Mouse (Mus musculus): ENCODE measurements around the gene Ltbp4. TPM values are rescaled to one million over a fixed set of nuclear protein-coding genes. Genes with fewer than 3 reads are reported as not detected.

Ltbp4 gene
- 6.1 and 9.9 TPM in 2 replicates for polyA plus RNA-seq (2016; fragmentation: Nextera tagmentation; extraction: Ambion mirVana)

- Histone ChIP-seq H3K36me3 (peaks cover 12% of the 10 kb centered on the region), H3K4me3 (peak within 1 kb of the TSS; percentile 40), H3K4me2 (replicated peaks) (peak within 1 kb of the TSS; percentile 75), H3K9ac (peak within 1 kb of the TSS; percentile 44), H3K9me3 (no peaks in the 10 kb centered on the region), H3K27ac (no peak within 1 kb of the TSS), H3K4me1 (peaks cover 49% of the 10 kb centered on the region), H3K27me3 (replicated peaks) (peaks cover 58% of the 10 kb centered on the region)
- ATAC-seq (ENCODE audit: low FRiP score, low read depth): no peak
- under 1% methylated on average over 36 of the region's 36 CpGs for WGBS
These were observed at the start of gene Ltbp4 for GRCm38 (mm10) chr7:27337175-27337853. TSS of gene Ltbp4 (minus strand) at chr7:27337692.

GRCm38 (mm10) chr7:27384731-27385130 is 47.2 kb upstream of the Ltbp4 start:
- Histone ChIP-seq H3K9ac (no peak overlapping the region), H3K36me3 (no peaks in the 10 kb centered on the region), H3K9me3 (no peaks in the 10 kb centered on the region), H3K4me3 (no peak overlapping the region), H3K4me2 (replicated peaks) (no peak overlapping the region), H3K27me3 (replicated peaks) (no peaks in the 10 kb centered on the region; the same call in 1 of the 2 replicates), H3K27ac (no peak overlapping the region), H3K4me1 (no peaks in the 10 kb centered on the region)
- 0 out of 2 replicates have a peak, but pooled peaks have one; percentile 53 for ATAC-seq (ENCODE audit: low FRiP score, low read depth)
- 29% methylated on average over 4 of the region's 4 CpGs for WGBS

- H3K4me1 ChIP-seq: no peaks in the 10 kb centered on the region
- peaks cover 5% of the 10 kb centered on the region for H3K27me3 ChIP-seq (replicated peaks)
- no peak overlapping the region for H3K27ac ChIP-seq
- no peak overlapping the region for H3K4me2 ChIP-seq (replicated peaks)
- no peak for ATAC-seq (ENCODE audit: low FRiP score, low read depth)
- H3K9ac ChIP-seq: no peak overlapping the region
- no peaks in the 10 kb centered on the region for H3K9me3 ChIP-seq
- 62% methylated on average over 5 of the region's 5 CpGs for WGBS
- no peaks in the 10 kb centered on the region for H3K36me3 ChIP-seq
- no peak overlapping the region for H3K4me3 ChIP-seq
These were observed 46.6 kb upstream of the Ltbp4 start for GRCm38 (mm10) chr7:27384134-27384533.

GRCm38 (mm10) chr7:27383233-27383632 is 45.7 kb upstream of the Ltbp4 start:
- Histone ChIP-seq H3K27me3 (replicated peaks) (peaks cover 11% of the 10 kb centered on the region), H3K9me3 (no peaks in the 10 kb centered on the region), H3K4me1 (no peaks in the 10 kb centered on the region), H3K4me3 (no peak overlapping the region), H3K9ac (no peak overlapping the region), H3K4me2 (replicated peaks) (no peak overlapping the region), H3K27ac (no peak overlapping the region), H3K36me3 (no peaks in the 10 kb centered on the region)
- ATAC-seq (ENCODE audit: low FRiP score, low read depth): no peak
- 89% methylated on average over 1 of the region's 1 CpGs for WGBS

GRCm38 (mm10) chr7:27381560-27381959 is 44.1 kb upstream of the Ltbp4 start:
- Histone ChIP-seq H3K27ac (no peak overlapping the region), H3K4me1 (no peaks in the 10 kb centered on the region), H3K9ac (no peak overlapping the region), H3K4me2 (replicated peaks) (no peak overlapping the region), H3K27me3 (replicated peaks) (peaks cover 25% of the 10 kb centered on the region), H3K9me3 (no peaks in the 10 kb centered on the region), H3K4me3 (no peak overlapping the region), H3K36me3 (no peaks in the 10 kb centered on the region)
- ATAC-seq (ENCODE audit: low FRiP score, low read depth): no peak
- 65% methylated on average over 4 of the region's 4 CpGs for WGBS

- WGBS: 46% methylated on average over 1 of the region's 1 CpGs
- H3K4me3 ChIP-seq: no peak overlapping the region
- H3K9ac ChIP-seq: no peak overlapping the region
- H3K4me1 ChIP-seq: no peaks in the 10 kb centered on the region
- H3K27ac ChIP-seq: no peak overlapping the region
- no peaks in the 10 kb centered on the region for H3K9me3 ChIP-seq
- H3K4me2 ChIP-seq (replicated peaks): no peak overlapping the region
- ATAC-seq (ENCODE audit: low FRiP score, low read depth): no peak
- H3K27me3 ChIP-seq (replicated peaks): peaks cover 31% of the 10 kb centered on the region
- no peaks in the 10 kb centered on the region for H3K36me3 ChIP-seq
These were observed 43.5 kb upstream of the Ltbp4 start for GRCm38 (mm10) chr7:27381009-27381408.

- Histone ChIP-seq H3K4me3 (no peak overlapping the region), H3K9me3 (no peaks in the 10 kb centered on the region), H3K27ac (no peak overlapping the region), H3K9ac (no peak overlapping the region), H3K4me1 (no peaks in the 10 kb centered on the region), H3K27me3 (replicated peaks) (peaks cover 41% of the 10 kb centered on the region), H3K4me2 (replicated peaks) (no peak overlapping the region), H3K36me3 (no peaks in the 10 kb centered on the region)
- WGBS: 88% methylated on average over 6 of the region's 6 CpGs
- ATAC-seq (ENCODE audit: low FRiP score, low read depth): no peak
These were observed 42.3 kb upstream of the Ltbp4 start for GRCm38 (mm10) chr7:27379836-27380235.

GRCm38 (mm10) chr7:27378431-27378830 is 40.9 kb upstream of the Ltbp4 start:
- Histone ChIP-seq H3K36me3 (no peaks in the 10 kb centered on the region), H3K4me3 (no peak overlapping the region), H3K9ac (no peak overlapping the region), H3K27ac (no peak overlapping the region), H3K27me3 (replicated peaks) (peaks cover 53% of the 10 kb centered on the region), H3K9me3 (no peaks in the 10 kb centered on the region), H3K4me2 (replicated peaks) (no peak overlapping the region), H3K4me1 (no peaks in the 10 kb centered on the region)
- WGBS: 21% methylated on average over 4 of the region's 4 CpGs
- no peak for ATAC-seq (ENCODE audit: low FRiP score, low read depth)

- no peak for ATAC-seq (ENCODE audit: low FRiP score, low read depth)
- 2% methylated on average over 22 of the region's 22 CpGs for WGBS
- H3K27ac ChIP-seq: no peak overlapping the region
- no peaks in the 10 kb centered on the region for H3K36me3 ChIP-seq
- peaks cover 4% of the 10 kb centered on the region; the same call in 1 of the 2 replicates for H3K4me1 ChIP-seq
- H3K4me3 ChIP-seq: no peak overlapping the region
- H3K9ac ChIP-seq: no peak overlapping the region
- peaks cover 84% of the 10 kb centered on the region for H3K27me3 ChIP-seq (replicated peaks)
- H3K9me3 ChIP-seq: no peaks in the 10 kb centered on the region
- H3K4me2 ChIP-seq (replicated peaks): no peak overlapping the region; the same call in 1 of the 2 replicates
These were observed 37.8 kb upstream of the Ltbp4 start for GRCm38 (mm10) chr7:27375274-27375673.

GRCm38 (mm10) chr7:27371715-27372462 is 34.4 kb upstream of the Ltbp4 start:
- H3K4me1 ChIP-seq: peaks cover 4% of the 10 kb centered on the region; the same call in 1 of the 2 replicates
- no peak for ATAC-seq (ENCODE audit: low FRiP score, low read depth)
- H3K9me3 ChIP-seq: 0 out of 2 replicates have a peak, but pooled peaks cover 3% of the 10 kb centered on the region
- peak overlapping the region; percentile 37 for H3K4me2 ChIP-seq (replicated peaks)
- H3K9ac ChIP-seq: no peak overlapping the region
- 6% methylated on average over 44 of the region's 44 CpGs for WGBS
- no peaks in the 10 kb centered on the region for H3K36me3 ChIP-seq
- peak overlapping the region; percentile 16; the same call in 1 of the 2 replicates for H3K4me3 ChIP-seq
- H3K27me3 ChIP-seq (replicated peaks): peaks cover 95% of the 10 kb centered on the region
- H3K27ac ChIP-seq: no peak overlapping the region

- Histone ChIP-seq H3K27ac (no peak overlapping the region), H3K9me3 (0 out of 2 replicates have a peak, but pooled peaks cover 3% of the 10 kb centered on the region), H3K4me3 (no peak overlapping the region), H3K4me2 (replicated peaks) (no peak overlapping the region), H3K9ac (no peak overlapping the region), H3K27me3 (replicated peaks) (peaks cover 98% of the 10 kb centered on the region), H3K4me1 (peaks cover 4% of the 10 kb centered on the region; the same call in 1 of the 2 replicates), H3K36me3 (no peaks in the 10 kb centered on the region)
- 83% methylated on average over 19 of the region's 19 CpGs for WGBS
- ATAC-seq (ENCODE audit: low FRiP score, low read depth): no peak
These were observed 31.6 kb upstream of the Ltbp4 start for GRCm38 (mm10) chr7:27369111-27369510.

GRCm38 (mm10) chr7:27367976-27368375 is 30.5 kb upstream of the Ltbp4 start:
- no peak overlapping the region for H3K9ac ChIP-seq
- WGBS: 13% methylated on average over 11 of the region's 11 CpGs

More at GRCm38 (mm10) chr7:27367976-27368375, 30.5 kb upstream of the Ltbp4 start:
- 0 out of 2 replicates have a peak, but pooled peaks cover 3% of the 10 kb centered on the region for H3K9me3 ChIP-seq
- no peak overlapping the region for H3K4me3 ChIP-seq
- peaks cover 98% of the 10 kb centered on the region for H3K27me3 ChIP-seq (replicated peaks)
- H3K4me2 ChIP-seq (replicated peaks): peak overlapping the region; percentile 23; the same call in 1 of the 2 replicates
- H3K36me3 ChIP-seq: no peaks in the 10 kb centered on the region
- H3K4me1 ChIP-seq: peaks cover 4% of the 10 kb centered on the region; the same call in 1 of the 2 replicates
- no peak overlapping the region for H3K27ac ChIP-seq
- ATAC-seq (ENCODE audit: low FRiP score, low read depth): no peak

Measured in neural tube, embryonic 12.5 days (tissue).